Mouse (Mus musculus) right cerebral cortex, postnatal 14 days (tissue): ENCODE results near the gene Surf2.
"Not testable (repeated sequence)": the region's sequence is repeated elsewhere in the genome, so short reads cannot be mapped to it uniquely, and the experiment has no call there.

Experiments
- DNase-seq: peaks from one replicate; pipeline ENCODE4 v3.0.0; 2022

Gene Surf2

DNA sequence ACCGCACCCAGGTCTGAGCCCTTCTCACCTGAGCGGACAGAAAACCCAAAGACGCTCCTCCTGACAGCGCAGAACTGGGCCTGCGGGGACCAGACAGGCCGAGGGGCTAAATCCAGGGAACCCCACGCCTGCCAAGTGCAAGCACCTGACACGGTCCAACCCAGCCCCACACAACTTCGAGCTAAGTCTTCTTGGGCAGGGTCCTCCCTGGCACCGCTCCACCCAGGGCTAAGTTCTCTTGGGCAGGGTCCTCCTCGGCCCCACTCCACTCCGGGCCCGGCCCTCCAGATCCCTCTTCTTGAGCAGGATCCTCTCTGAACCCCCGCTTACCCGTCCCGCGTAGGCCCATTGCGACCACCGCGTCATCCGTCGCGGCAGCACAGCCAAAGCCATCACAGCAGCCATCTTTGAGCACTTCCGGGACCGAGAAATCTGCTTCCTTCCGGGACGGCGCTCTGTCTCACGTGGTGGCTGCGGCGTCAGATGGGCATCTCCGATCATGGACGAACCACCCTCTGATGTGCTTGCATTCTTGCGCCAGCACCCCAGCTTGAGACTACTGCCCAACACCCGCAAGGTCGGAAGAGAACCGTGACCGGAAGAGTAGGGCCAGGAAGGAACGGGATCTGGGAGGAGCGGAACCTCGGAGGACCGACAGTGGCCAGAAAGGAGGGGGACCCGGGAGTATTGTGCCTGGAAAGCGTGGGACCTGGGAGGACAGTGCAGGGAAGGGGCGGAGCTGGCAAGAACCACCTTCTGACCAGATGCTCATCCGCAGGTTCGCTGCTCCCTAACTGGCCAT, at the start of gene Surf2, which contains the start of gene Surf1:
TSS of gene Surf2 (plus strand) at position 441 of the 802 bp plus-strand sequence.
TSS of gene Surf1 (minus strand) at position 604 of the 802 bp plus-strand sequence.
- DNase-seq: peak; percentile 82

DNA sequence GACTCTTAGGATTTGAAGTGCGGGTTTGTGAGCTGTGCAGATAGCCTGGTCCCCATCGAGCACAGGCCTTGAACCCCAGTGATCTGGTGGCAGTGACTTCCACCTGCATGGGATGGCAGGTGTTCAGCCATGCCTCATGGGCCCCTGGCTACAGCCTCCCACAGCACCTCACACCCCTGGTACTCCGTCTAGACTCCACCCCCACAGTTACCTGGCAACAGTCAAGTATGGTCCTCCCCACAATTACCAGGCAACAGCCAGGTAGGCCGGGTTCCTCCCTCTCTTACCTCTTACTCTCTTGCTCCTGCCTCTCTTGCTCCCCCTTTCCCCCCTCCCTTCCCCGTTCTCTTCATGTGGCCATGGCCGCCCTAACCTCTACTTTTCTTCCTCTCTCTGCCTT, 45.5 kb upstream of the Surf2 start:
- DNase-seq: no peak

DNA sequence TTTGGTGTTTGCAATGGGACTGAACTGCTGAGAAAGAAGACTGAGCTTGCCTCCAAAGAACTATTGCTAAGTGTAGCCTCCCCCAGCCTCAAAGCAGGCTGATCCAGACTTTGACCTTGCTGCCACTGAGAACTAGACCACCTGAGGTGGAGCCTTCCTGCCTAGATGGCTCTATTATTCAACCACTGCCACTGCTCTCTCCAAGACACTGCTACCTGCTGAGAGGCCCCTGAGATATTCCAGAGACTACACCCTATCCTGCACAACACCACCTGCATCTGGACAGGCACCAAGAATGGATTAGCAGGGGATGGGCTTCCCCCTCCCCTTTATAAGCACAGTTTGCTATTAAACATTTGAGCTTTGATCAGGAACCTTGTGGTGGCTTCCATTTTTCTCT, 37.6 kb upstream of the Surf2 start:
- no peak for DNase-seq

DNA sequence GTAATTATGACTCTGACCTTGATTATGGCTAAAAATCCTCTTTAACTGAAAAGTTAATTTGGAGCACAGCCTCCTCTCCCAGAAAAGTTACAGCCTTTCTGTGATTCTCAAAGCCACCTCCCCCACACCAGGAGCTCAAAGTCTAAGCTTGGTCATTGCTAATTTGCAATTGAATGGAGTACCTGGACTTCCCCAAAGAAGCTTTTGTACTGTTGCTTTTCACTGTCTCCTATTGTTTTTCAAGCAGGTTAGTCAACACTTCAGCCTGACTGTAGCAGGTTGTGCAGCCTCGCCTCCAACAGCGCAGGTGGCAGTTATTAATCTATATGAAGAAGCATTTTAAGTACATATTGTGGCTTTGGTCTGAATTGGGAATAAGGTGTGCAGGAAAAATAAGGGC, 30.6 kb upstream of the Surf2 start:
- DNase-seq: not testable (repeated sequence)

DNA sequence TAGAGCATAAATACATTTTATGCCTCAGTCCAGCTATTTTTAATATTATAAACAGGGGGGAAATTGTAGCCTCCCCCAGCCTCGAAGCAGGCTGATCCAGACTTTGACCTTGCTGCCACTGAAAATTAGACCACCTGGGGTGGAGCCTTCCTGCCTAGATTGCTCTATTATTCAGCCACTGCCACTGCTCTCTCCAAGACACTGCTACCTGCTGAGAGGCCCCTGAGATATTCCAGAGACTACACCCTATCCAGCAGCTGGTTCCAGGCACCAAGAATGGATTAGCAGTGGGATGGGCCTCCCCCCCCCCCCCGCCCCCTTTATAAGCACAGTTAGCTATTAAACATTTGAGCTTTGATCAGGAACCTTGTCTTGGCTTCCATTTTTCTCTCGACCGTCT, 30.0 kb upstream of the Surf2 start:
- DNase-seq: not testable (repeated sequence)

DNA sequence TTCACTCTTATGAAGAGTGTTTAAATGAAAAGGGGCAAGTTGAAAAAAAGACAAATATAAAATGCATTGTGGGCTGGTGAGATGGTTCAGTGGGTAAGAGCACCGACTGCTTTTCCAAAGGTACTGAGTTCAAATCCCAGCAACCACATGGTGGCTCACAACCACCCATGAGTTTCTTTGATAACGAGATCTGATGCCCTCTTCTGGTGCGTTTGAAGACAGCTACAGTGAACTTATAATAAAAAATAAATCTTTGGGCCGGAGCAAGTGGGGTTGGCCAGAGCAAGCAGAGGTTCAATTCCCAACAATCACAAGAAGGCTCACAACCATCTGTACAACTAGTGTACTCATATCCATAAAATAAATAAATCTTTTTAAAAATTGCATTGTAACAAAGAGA, 20.3 kb upstream of the Surf2 start:
- DNase-seq: no peak

DNA sequence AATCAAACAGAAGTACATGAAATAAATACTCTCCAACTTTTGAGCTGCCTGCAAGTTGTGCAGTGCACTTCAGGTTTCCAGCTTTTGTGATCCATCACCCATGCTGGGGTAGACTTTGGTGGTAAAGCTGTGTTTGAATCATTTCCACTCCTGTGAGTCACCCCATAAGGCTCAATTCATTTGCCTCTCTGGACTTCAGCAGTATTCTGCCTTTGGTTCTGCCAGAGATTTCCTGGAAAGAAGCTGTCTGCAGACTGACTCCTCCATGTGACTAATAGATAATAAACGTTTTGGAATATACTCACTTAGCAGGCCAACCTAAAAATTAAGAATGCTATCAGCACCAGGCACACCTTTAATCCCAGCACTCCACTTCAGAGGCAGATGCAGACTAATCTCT, 15.4 kb upstream of the Surf2 start:
- DNase-seq: no peak

DNA sequence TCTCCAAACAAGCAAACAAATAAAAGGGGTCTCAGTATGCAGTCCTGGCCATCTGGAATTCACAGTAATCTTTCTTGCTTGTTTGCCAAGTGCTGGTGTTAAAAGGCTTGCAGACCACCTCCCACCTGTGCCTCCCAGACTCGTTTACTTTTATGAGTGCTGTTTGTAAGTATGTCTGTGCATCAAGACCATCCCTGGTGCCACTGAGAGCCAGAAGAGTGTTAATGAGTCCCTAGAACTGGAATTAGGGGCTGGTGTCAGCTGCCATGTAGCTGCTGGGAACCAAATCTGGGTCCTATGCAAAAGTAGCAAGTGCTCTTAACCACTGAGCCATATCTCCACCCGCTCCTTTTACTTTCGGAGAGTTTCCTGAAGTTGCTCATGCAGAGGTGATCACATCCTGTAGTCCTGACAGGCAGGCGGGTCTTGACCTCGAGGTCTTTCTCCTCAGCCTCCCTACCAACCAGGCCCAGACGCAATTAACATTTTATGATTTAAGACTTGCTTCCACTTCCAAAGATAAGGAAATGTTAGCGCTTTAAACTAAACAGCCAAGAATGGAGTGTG, 14.2 kb upstream of the Surf2 start:
- no peak for DNase-seq

DNA sequence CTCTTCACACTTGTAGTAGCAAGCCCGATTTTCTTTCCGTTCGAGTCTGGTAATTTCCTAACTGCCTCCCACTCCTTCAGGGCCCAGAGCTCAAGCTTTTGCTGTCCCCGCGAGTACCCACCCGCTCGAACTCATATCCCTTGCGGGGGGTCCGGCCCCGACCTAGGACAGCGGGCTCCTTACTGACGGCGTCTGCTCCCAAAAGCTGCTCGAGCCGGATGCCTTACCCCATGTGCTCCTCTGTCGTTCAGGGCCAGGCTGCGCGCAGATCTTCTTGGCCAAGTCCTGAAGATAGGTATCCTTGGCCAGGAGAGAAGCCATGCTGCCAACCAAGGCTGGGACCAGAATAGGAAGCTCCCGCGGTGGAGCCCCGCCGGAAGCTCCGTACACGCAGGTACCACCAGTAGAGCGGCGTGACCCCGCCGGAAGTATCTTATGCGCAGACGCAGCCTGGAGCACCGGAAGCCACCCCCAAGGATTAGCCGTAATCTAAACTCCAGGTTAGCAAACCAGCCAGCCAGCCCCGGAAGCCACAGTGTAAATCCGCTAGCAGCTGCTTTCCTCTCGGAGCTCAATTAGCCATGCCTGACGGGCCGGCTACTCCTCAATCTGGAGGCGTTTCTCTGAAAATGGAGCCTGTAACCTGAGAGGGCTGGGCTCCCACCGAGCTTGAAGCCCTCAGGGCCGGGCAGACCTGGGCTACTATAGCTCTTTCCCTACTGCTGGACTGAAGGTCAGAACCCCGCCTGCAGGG, 13.5 kb upstream of the Surf2 start, which contains the start of gene Surf6:
TSS of gene Surf6 (minus strand) at position 413 of the 754 bp plus-strand sequence.
- DNase-seq: peak; percentile 91

DNA sequence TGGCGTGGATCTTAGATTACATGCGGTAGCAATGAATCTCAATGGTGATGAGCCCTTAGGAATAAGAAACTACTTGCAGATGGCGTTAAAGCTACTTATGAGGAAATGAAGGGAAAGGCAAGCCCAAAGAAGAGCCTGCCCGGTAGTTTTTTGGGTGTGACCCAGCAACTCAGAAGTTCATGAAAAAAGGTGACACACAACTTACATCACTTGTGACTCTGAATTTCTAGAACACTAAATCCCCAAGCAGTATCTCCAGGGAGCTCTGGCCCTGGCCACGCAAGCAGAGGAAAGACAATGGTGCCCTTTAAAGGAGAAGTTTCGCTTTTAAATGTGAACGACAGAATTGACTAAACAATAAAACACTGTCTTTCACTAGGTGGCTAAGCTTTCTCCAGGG, 12.9 kb upstream of the Surf2 start:
- DNase-seq: no peak

DNA sequence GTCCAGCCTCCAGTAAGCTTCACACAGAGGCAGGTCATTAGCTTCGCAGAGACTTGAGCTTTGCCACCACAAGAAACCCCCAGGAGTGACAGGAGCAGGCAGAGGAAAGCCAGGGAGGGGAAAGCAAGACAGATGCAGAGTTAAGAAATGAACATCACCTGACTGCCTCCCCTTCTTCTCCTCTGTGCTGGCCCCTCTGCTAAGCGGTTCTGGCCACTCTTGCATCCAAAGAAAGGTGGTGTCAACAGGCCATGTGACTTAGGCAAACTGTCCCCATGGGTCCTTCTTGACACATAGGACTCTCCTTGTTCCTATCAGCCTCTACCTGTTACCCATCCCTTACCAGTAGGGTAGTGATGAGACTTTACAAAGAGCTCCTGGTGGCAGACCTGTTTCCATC, 10.2 kb upstream of the Surf2 start:
- no peak for DNase-seq

DNA sequence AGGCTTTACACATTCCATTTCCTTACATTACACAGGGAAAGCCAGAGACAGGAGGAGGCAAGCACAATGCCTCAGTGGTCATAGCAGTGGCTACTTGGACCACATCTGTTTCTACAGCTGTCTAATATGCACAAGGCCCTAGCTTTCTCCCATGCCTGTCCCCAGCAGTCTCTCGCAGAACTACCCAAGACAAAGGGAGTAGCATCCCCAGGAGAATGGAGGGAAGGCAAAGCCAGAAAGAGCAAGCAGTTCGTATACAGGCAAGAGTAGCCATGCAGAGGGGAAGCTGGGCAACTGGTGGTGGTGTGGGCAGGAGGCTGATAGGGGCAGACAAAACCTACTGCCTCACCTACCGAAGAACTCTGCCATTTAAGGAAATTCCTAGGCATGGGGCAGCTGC, 9.7 kb upstream of the Surf2 start:
- DNase-seq: no peak

DNA sequence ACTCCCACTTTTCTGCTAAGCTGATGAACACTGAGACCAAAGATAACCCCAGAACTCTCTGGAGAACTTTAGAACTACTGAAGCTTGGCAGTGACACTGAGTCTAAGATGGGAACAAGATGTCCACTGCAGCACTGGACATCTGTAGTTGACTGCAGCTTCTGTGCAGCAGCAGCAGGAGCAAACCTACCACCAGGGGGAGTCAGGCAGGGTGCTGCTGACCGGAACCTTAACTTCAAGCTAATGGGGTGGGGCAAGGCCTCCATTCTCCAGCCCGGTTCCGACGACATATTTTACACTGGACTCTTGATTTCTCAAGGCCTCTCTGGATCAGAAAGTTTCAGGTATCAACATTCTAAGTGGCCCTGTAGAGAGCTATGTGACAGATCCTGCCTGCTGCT, 9.1 kb upstream of the Surf2 start:
- DNase-seq: peak; percentile 37

DNA sequence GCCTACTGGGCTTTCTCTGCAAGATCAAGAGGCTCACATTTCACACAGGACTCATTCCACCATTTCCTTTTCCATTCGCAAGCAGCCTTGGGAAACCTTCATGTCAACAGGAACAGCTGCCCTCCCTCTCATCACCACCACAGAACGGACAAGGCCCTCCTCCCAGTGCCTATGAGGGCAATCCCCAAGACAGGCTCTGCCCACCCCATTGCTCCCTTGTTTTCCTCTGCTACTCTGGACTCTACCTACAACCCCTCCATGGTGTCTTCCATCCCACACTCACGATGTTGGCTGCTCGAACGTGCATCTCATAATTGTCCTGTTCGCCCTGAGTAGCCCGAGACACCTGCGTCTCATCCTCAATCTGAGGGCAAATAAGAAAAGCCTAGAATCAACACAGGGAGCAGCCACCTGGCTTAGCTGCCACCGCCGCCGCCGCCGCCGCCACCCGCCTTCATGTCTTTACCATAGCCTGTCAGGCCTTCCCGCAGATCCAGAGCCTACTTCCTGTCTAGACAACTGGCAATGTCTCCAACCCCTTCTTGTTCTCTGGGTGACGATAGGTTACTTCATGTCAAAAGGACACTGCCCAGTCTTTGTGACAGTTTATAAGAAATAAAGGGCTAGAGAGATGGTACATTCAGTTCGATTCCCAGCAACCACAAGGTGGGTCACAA, 7.3 kb upstream of the Surf2 start:
- no peak for DNase-seq

DNA sequence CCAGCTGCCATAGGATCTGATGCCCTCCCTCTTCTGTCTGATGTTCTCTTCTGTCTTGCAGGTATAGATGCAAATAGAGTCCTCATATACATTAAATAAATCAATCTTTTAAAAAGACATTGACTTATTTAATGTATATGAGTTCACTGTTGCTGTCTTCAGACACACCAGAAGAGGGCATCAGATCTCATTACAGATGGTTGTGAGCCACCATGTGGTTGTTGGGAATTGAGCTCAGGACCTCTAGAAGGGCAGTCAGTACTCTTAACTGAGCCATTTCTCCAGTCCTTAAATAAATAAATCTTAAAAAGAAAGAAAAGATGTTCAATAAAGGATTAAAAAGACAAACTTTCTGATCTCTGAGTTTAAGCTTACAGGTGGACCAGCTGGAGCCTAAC, 6.8 kb upstream of the Surf2 start:
- no peak for DNase-seq

DNA sequence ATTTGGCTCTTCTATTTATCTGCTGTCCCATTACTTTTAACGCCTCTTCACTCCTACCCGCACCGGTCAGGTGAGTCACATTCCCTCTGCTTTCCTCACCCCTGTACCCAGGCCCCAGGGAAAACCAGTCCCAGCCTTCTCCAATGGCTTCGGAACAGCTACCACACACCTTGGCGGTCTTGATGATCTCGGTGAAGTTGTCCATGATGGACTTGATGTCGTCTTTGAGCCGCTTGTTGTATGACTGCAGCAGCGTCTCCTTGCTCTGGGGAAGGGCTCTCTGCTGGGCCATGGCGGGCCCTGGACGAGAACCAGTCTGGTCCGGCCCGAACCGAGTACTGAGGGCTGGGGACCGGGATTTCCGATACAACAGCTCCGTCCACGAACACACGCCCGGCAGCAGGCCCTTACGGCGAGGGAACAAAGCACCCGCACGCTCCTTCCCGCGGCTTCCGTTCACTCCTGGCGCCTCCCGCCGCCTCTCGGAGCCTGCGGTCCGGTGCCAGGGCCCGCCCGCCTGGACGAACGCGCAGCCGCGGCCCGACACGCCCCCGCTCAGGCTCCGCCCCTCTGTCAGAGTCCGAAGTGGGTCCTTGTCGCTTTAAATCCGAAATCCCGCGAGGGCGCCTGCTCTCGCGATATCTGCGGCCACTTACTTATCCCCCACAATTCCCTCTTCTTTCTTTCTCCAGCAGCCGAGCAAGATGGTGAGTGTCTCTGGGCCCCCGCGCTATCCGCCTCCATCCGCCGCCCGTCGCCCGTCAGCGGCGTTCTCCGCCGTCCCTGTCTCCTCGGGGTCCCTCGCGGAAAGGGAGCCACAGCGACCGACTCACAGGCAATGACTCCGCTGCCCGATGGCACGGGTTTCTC, 5.8 kb upstream of the Surf2 start, which contains the start of the genes Med22 and Rpl7a:
TSS of gene Med22 (minus strand) at position 554 of the 870 bp plus-strand sequence.
TSS of gene Rpl7a (plus strand) at position 641 of the 870 bp plus-strand sequence.
- DNase-seq: peak; percentile 100

DNA sequence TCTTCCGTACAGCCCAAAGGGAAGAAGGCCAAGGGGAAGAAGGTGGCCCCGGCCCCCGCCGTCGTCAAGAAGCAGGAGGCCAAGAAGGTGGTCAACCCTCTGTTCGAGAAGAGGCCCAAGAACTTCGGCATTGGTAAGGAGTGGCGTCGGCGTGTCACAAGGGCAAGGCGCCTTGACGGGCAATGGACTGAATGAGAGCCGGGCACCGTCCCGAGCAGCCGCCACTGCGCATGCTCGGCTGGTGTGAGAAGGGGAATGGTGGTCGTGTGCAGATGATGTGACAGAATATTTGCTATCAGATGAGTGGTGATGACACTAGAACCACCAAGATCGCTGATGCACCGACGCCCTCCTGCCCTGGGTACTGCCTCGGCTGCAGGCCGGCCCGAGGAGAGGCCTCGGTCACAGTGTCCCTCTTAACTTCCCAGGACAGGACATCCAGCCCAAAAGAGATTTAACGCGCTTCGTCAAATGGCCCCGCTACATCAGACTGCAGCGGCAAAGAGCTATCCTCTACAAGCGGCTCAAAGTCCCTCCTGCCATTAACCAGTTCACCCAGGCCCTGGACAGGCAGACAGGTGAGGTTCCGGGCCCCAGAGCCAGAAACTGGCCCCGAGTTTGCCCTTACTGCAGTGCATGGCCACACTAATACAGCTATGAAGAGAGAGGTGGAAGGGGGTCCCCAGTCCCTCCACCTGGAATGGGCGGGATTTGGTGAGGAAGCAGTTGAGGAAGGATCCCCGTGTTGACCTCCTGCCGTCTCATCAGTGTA, 5.0 kb upstream of the Surf2 start:
- DNase-seq: peak; percentile 70

DNA sequence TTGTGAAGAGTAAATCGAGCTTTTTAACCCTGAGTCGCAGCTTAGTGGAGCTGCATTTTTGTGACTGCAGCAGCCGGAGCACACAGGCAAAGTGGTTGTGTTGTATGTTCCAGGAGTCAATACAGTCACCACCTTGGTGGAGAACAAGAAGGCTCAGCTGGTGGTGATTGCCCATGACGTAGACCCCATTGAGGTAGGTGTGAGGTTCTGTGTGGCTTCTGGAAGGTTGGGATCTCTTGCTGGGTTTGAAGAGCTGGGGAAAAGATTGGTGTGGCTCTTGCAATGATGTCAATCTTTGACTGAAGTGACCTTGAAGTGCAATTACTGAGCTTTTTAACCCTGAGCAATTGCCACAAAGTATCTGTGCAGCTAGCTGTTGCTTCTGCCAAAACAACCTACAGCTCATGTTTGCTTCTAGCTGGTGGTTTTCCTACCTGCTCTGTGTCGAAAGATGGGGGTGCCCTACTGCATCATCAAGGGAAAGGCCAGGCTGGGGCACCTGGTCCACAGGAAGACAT, 3.9 kb upstream of the Surf2 start:
- no peak for DNase-seq

DNA sequence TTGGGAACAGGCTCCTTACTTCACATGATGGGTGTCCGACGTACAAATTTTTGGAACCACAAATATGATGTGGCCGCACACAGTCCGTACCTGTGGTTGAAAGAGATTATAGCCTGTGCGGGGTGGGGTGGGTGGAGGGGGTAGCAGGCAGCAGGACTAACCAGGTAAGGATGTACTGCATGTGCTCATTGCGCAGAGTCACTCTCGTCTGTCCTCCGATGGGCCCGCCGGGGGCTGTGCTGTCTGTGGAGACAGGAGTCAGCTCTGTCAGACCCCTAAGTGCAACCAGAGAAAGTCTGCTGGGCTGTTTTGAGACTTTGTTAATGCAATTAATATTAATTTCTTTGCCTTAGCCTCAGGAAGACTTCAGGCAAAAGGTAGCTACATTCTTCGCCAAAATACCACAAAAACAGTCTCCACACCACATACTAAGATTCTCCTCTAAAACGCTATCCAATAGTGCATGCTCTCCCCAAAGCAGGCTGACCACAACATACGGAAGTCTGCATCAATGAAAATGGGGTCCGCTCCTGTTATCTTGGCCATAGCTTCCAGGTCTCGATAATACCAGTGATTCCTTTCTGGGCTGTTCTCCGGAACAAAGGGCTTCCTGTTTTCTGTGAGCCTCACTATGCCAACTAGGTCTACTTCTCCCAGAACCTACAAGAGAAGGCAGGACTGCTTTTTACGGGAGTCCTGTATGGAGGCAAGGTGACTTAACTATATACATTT, 2.6 kb upstream of the Surf2 start:
- DNase-seq: no peak
